In the genomic region with DNA sequence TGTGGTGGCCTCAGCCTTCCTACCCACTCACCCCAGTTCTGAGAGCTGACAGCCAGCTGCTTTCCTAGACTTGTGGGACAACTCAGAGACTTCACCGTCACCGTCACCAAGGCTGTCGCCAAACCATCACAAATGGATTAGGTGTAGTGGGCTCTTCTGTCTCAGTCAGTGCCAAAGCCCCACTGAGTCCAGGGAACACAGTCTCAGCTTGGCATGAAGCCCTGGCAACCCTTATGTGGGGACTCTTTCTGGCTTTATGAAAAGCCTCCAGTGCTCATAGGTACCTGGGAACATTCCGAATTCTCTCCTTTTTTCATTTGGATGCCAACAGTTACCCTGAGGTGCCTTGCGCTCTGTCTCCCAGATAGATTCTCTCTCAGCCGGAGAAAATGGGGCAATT, we compare ENCODE assay signal across 19 mouse cellular contexts. TPM values are rescaled to one million over a fixed set of nuclear protein-coding genes. Genes with fewer than 3 reads are reported as not detected.
"Had no signal": no experiment of that assay in that cellular context is flagged by ENCODE, and none has a peak within 500 bp of the region (broad histone marks: within the 10 kb centered on the region; RNA-seq: fewer than 3 reads in every experiment).

No protein-coding gene starts in this region.

- DNase-seq: gastrocnemius, adult 2 months; gastrocnemius, postnatal 10 days; gastrocnemius, postnatal 25 days; heart, adult 18-20 months; heart, postnatal 10 days; heart, postnatal 4 days; kidney, adult 18-20 months; kidney, adult 8-10 months; kidney, postnatal 10 days; kidney, postnatal 25 days; kidney, postnatal 4 days; liver; liver, embryonic 13.5 days had no signal

- ATAC-seq: hindbrain, embryonic 16.5 days; inflammation-experienced regulatory T-cells, adult 6 months; intestine, embryonic 15.5 days; intestine, postnatal 0 days had no signal

RNA-seq across cellular contexts. Expression of gene Eno4, which starts 29.9 kb away (rescaled TPM):
- total RNA-seq: gastrocnemius, adult 2 months; gastrocnemius, postnatal 25 days; granulocyte monocyte progenitor cell, adult 5-6 weeks; heart, postnatal 25 days; heart, postnatal 4 days had no signal
